ENCODE assay signal across 20 mouse cellular contexts in genomic region chr15:91072440-91072839, GRCm38 (mm10). TPM values are rescaled to one million over a fixed set of nuclear protein-coding genes. Genes with fewer than 3 reads are reported as not detected.
"Had no signal": no experiment of that assay in that cellular context is flagged by ENCODE, and none has a peak within 500 bp of the region (broad histone marks: within the 10 kb centered on the region; RNA-seq: fewer than 3 reads in every experiment).

No protein-coding gene starts in this region.

- H3K36me3 ChIP-seq: liver, embryonic 13.5 days; liver, embryonic 15.5 days; midbrain, embryonic 12.5 days; neural tube, embryonic 12.5 days; stomach, embryonic 15.5 days had no signal

- H3K4me1 ChIP-seq: liver, embryonic 13.5 days; liver, embryonic 15.5 days; megakaryocyte, embryonic 14.5 days; neural tube, embryonic 12.5 days; stomach, embryonic 15.5 days had no signal

- ATAC-seq: liver, postnatal 0 days; midbrain, embryonic 16.5 days had no signal

- H3K27me3 ChIP-seq: liver, embryonic 13.5 days; liver, embryonic 15.5 days; megakaryocyte, embryonic 14.5 days; neural tube, embryonic 12.5 days; stomach, embryonic 15.5 days had no signal

- H3K9me3 ChIP-seq: liver, embryonic 13.5 days; liver, embryonic 15.5 days; midbrain, embryonic 12.5 days; neural tube, embryonic 12.5 days; stomach, embryonic 15.5 days had no signal

- H3K27ac ChIP-seq: liver, embryonic 13.5 days; liver, embryonic 15.5 days; macrophage; midbrain, embryonic 12.5 days; neural tube, embryonic 12.5 days; stomach, embryonic 15.5 days; stomach, postnatal 0 days had no signal

- H3K4me3 ChIP-seq: liver, embryonic 13.5 days; liver, embryonic 15.5 days; megakaryocyte, embryonic 14.5 days; midbrain, embryonic 12.5 days; neural tube, embryonic 12.5 days; stomach, embryonic 15.5 days had no signal

- DNase-seq: liver, embryonic 13.5 days; liver, postnatal 0 days; lung, embryonic 14.5 days; lung, postnatal 36 days; midbrain, embryonic 14.5 days; right cerebral cortex, postnatal 14 days; thymus, adult 2 months; thymus, postnatal 25 days; thymus, postnatal 4 days had no signal

- H3K9ac ChIP-seq: liver, embryonic 13.5 days; liver, embryonic 15.5 days; liver, postnatal 0 days; lung, embryonic 14.5 days; midbrain, embryonic 12.5 days; neural tube, embryonic 12.5 days; stomach, embryonic 15.5 days had no signal

- H3K4me2 ChIP-seq: liver, embryonic 11.5 days; liver, embryonic 13.5 days; liver, embryonic 15.5 days; lung, embryonic 14.5 days; midbrain, embryonic 12.5 days; neural tube, embryonic 12.5 days; stomach, embryonic 15.5 days had no signal

RNA-seq across cellular contexts. Expression of gene Kif21a, which starts 22.7 kb away (rescaled TPM):
- total RNA-seq: monocyte, adult 5-6 weeks; neutrophil, adult 5-6 weeks had no signal
- polyA plus RNA-seq: macrophage had no signal
